Mouse (Mus musculus) lung, adult 2 months (tissue): ENCODE results near the gene Thsd7b.

Experiments
- CTCF ChIP-seq: fragments of 200-500 bp; IDR thresholded peaks from 2 replicates; pipeline ENCODE4 v1.5.1; 2011; ENCODE audit warnings: mild to moderate bottlenecking, low read length, control low read depth; ENCODE audit not compliant: insufficient read depth
- POLR2A ChIP-seq: fragments of 200-500 bp; IDR thresholded peaks from 2 replicates; pipeline ENCODE4 v1.6.1; 2011; ENCODE audit warnings: low read depth, mild to moderate bottlenecking, control low read depth, low read length, borderline replicate concordance; ENCODE audit errors: extremely low read depth

DNA sequence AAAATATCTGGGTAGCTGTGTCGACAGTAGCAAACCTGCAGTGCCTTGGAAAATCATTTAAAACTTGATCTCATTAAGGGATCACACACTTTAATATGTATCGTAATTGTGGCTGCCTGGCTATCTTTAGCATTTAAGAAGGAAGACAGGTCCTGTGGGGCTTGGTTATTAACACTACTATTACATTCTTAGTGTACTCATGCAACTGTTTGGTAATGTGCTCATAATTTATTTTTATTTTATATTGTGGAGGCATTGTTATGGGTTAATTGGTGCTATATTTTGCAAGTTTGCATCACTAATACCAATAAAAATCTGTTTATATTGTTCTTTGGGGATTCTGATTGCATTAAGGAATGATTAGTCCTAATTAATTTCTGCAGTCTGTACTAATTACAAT is 265.4 kb downstream of the Thsd7b start:
- TF ChIP-seq CTCF (no peak), POLR2A (no peak)
